Mouse (Mus musculus) spleen, adult 2 months (tissue): ENCODE data around the gene Atp6v0a1.
"Not testable (repeated sequence)": the region's sequence is repeated elsewhere in the genome, so short reads cannot be mapped to it uniquely, and the experiment has no call there.

Experiments
- CTCF ChIP-seq: fragments of 200-500 bp; IDR thresholded peaks from 2 replicates; pipeline ENCODE4 v1.5.1; 2011; ENCODE audit warnings: mild to moderate bottlenecking, inconsistent platforms; ENCODE audit not compliant: insufficient read depth, insufficient read length, insufficient replicate concordance; ENCODE audit errors: extremely low read depth
- POLR2A ChIP-seq: fragments of 200-500 bp; IDR thresholded peaks from 2 replicates; pipeline ENCODE4 v1.6.1; 2011; ENCODE audit warnings: low read depth, low read length, inconsistent platforms

GRCm38 (mm10) chr11:101001875-101002552, 7.2 kb upstream of the Atp6v0a1 start:
- not testable (repeated sequence) for TF ChIP-seq CTCF, POLR2A
